Mouse (Mus musculus) stomach, adult 2 months (tissue): ENCODE results near the gene Lysmd4. TPM values are rescaled to one million over a fixed set of nuclear protein-coding genes. Genes with fewer than 3 reads are reported as not detected.

Experiments
- polyA plus RNA-seq: library from polyadenylated mRNA; depleted of rRNA; stranded (reverse); fragments of >200 nt; gene quantifications from 2 replicates; pipeline ENCODE4 v1.2.3, GENCODE M21; 2012; rRNA removed

Gene Lysmd4
- polyA plus RNA-seq: 4.4 and 5.6 TPM in 2 replicates

GRCm38 (mm10) chr7:67222220-67222862 is at the start of gene Lysmd4:
Lysmd4 (plus strand) TSS chr7:67222544.

Other genes starting within 250 kb of the Lysmd4 start
- gene Mef2a, start 150.3 kb downstream of the Lysmd4 start, polyA plus RNA-seq: 6.7 and 11.5 TPM in 2 replicates